Mouse (Mus musculus) heart, postnatal 14 days (tissue): ENCODE results near the gene Gng4. TPM values are rescaled to one million over a fixed set of nuclear protein-coding genes. Genes with fewer than 3 reads are reported as not detected.
A peak's percentile ranks its signal among the peaks of the same experiment; 100 is the strongest.

ENCODE experiments used
- DNase-seq, 2 experiments: peaks; one replicate each; pipeline ENCODE4 v3.0.0; 2021 to 2022
- intact Hi-C: fragments of 180-260 bp; cut with DNase I; formaldehyde crosslinking; loops from one replicate; pipeline ENCODE4 v1.15.1; 2025
- total RNA-seq, 2 experiments: library from RNA; stranded (reverse); gene quantifications; 2 replicates each; pipeline ENCODE4 v1.2.3; 2021

Gene Gng4
- total RNA-seq, 2 experiments from 2014 or later, result 0.19 to 0.27 TPM

DNA sequence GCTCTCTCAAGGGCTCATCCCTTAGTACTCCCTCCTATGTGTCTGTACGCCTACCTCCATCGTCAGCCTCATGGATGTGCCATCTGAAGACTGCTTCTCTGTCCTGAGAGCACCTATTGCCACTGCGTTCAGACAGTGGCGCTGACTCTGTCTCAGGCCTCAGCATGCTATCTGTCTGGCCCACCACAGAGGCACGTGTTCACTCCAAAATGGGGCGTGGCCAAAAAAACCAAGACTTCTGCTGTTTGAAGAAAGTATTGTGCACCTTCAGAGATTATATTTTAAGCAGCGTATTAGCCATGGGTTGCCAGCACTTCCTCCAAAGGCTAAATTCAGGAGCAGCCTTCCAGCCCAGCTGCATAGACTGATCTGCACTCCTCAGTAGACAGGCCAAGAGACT lies 27.0 kb downstream of the Gng4 start:
- intact Hi-C loops, result no loop called here
- no peak for DNase-seq

GRCm38 (mm10) chr13:13818696-13819095 lies 34.8 kb downstream of the Gng4 start:
- no peak for DNase-seq
- intact Hi-C loops, result no loop called here

- intact Hi-C loops, result no loop called here
- no peak for DNase-seq
These were observed 36.6 kb downstream of the Gng4 start for GRCm38 (mm10) chr13:13820234-13821123.

- intact Hi-C loops, result no loop called here
- no peak for DNase-seq
These were observed 41.1 kb downstream of the Gng4 start for GRCm38 (mm10) chr13:13824946-13825345.

- DNase-seq, result no peak
- intact Hi-C loops, result no loop called here
These were observed 42.7 kb downstream of the Gng4 start for GRCm38 (mm10) chr13:13826533-13826932.

- no peak for DNase-seq
- intact Hi-C loops, result no loop called here
These were observed 44.3 kb downstream of the Gng4 start for GRCm38 (mm10) chr13:13828125-13828524.

GRCm38 (mm10) chr13:13830469-13831074 lies 46.7 kb downstream of the Gng4 start:
- intact Hi-C loops, result no loop called here
- no peak for DNase-seq

DNA sequence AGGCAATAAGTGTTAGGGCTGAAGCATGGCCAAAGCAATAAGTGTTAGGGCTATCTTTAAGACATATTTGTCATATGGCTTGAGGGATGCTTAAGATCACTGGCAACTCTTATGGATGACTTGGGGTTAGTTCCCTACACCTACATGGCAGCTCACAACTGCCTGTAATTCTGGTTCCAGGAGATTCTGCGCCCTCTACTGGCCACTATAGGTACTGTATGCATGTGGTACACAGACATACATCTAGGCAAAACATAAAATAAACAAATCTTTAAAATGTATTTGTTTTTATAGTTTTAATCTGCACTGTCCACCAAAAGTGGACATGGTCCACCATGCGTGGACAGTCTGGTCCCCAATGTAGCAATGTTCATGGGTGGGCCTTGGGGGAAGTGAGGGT lies 51.3 kb downstream of the Gng4 start:
- DNase-seq, result peak in 1 of 2 experiments; percentile 5
- intact Hi-C loops, result no loop called here

GRCm38 (mm10) chr13:13845021-13845420 lies 61.2 kb downstream of the Gng4 start:
- intact Hi-C loops, result no loop called here
- no peak for DNase-seq

- intact Hi-C loops, result no loop called here
- no peak for DNase-seq
These were observed 63.3 kb downstream of the Gng4 start for GRCm38 (mm10) chr13:13847075-13847599.

- intact Hi-C loops, result no loop called here
- no peak for DNase-seq
These were observed 73.3 kb downstream of the Gng4 start for GRCm38 (mm10) chr13:13857190-13857589.

DNA sequence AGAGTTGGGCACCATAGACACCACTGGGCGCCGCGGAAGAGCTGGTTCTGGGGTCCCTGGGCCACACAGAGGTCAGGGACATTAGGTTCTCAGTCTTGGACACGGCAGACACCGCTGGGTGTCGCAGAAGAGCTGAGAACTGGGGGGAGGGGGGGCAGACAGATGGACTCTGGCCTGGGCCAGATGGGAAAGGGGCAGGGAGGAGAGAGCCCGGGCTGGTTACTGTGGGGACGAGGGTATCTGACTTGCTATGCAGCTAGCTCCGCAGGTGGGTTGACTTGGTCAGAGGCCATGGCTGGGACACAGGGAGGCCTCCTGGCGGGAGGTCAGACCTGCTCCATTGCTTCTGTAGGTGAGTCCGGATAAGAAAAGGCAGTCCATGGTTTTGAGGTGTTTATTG lies 78.5 kb downstream of the Gng4 start:
- intact Hi-C loops, result no loop called here
- no peak for DNase-seq

DNA sequence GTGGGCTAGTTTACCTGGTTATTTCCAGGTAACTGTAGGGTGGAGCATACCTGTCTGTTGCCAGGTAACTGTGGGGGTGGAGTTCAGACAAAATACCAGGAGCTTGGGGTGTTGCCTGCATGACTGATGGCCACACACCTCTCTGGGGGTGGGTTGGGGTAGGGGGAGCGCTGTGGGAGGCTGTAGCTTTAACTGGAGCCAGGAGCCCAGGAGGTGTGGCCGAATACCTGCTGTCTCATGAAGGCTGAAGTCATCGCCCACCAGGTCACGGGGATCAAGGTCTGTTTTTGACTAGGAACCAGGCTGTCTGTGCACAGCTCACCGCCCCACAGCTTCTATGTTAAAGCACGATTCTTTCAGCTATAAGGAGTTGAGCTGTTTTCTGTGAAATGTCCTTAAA lies 79.1 kb downstream of the Gng4 start:
- intact Hi-C loops, result no loop called here
- no peak for DNase-seq

- no peak for DNase-seq
- intact Hi-C loops, result loop anchor here (5.0 kb wide), 1 partner anchor 349 kb away; no protein-coding TSS in a partner anchor
These were observed 82.5 kb downstream of the Gng4 start for GRCm38 (mm10) chr13:13866339-13866738.

GRCm38 (mm10) chr13:13867078-13867759 lies 83.4 kb downstream of the Gng4 start:
- peak in 1 of 2 experiments; percentile 5 for DNase-seq
- intact Hi-C loops, result loop anchor here (5.0 kb wide), 1 partner anchor 350 kb away; no protein-coding TSS in a partner anchor

DNA sequence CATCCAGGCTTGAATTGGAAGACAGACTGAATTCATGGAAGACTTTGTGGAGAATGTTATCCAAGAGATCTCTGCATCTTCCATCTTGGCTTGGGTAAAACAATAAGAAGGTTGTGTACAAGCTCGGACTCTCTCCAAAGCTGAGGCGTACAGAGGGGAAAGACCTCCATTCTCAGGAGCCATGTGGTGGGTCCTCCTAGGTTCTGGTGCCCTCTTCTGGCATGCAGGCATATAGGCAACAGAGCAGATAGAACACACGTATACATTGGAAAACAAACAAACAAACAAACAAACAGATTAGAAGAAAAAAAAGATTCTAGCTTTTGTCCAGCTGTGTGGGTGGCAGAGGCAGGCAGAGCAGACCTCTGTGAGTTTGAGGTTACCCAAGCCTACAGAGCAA lies 84.1 kb downstream of the Gng4 start:
- DNase-seq, result peak in 1 of 2 experiments; percentile 15
- intact Hi-C loops, result loop anchor here (5.0 kb wide), 1 partner anchor 351 kb away; no protein-coding TSS in a partner anchor

Other genes with a start within 250 kb of the Gng4 start
- 10 to 100 TPM in 1 of 2 experiments, 1 to 10 TPM in 1; 9.6 to 13.3 TPM for gene Lyst, start 193.7 kb upstream of the Gng4 start, total RNA-seq
- 10 to 100 TPM; 19.3 to 22.7 TPM for gene B3galnt2, start 170.4 kb downstream of the Gng4 start, total RNA-seq